Mouse (Mus musculus) central nervous system, embryonic 14 days (tissue): ENCODE measurements around the gene Bpifb9a. TPM values are rescaled to one million over a fixed set of nuclear protein-coding genes. Genes with fewer than 3 reads are reported as not detected.

ENCODE experiments used
- polyA plus RNA-seq: library from polyadenylated mRNA; depleted of rRNA; stranded (reverse); fragments of >200 nt; gene quantifications from 2 replicates; pipeline ENCODE4 v1.2.3, GENCODE M21; 2012; rRNA removed

The Bpifb9a gene
- not detected in 2 replicates for polyA plus RNA-seq

DNA sequence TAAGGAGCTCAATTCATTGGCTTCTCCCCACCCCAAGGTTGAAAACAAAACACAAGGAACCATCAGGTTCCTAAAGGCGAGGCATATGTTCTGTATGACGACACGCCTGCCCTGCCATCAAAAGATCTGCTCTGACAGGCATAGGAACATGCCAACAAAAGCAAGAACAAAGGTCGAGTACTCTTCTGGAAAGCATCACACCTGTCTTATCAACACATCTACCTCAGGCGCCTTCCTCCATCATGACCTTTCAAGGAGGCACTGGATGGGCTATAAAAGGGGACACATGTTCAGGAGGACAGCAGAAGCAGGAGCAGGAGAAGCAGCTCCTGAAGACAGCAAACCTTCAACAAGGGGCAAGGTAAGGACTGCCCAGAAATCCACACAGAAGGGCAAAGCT lies at the start of gene Bpifb9a:
TSS of gene Bpifb9a (plus strand) at position 301 of the 400 bp plus-strand sequence.

DNA sequence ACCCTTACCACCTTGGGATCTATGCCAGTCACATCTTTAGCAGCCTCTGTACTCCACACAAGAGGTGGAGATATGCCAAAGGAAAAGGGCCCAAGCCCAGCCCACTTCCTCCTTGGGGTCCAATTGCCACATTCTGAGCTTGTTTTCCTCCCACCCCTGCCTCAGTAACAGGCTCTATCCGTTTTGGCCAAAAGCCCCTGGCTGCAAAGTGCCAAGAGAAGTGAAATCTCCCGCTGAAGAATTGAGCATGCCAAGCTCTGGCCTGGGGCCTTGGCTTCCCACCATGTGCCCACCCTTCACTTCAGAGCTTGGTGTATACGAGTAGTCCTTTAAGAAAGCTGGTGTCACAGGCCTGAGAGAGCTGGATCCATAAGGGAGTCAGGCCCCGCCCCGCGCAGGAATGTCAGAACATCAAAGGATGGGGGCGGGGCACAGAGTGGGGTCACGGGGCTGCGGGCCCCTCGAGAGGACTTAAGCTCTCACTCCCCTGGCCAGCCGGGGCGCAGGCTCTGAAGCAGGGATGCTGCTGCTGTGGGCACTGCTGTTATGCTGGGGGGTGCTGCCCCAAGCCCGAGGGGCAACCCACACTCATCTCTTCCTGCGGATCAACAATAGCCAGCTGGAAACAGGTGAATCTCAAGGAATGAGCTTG lies 34.3 kb upstream of the Bpifb9a start, which contains the start of gene Bpifb5:
TSS of gene Bpifb5 (plus strand) at position 478 of the 652 bp plus-strand sequence.

DNA sequence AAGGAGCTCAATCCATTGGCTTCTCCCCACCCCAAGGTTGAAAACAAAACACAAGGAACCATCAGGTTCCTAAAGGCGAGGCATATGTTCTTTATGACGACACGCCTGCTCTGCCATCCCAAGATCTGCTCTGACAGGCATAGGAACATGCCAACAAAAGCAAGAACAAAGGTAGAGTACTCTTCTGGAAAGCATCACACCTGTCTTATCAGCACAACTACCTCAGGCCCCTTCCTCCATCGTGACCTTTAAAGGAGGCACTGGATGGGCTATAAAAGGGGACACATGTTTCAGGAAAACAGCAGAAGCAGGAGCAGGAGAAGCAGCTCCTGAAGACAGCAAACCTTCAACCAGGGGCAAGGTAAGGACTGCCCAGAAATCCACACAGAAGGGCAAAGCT lies 49.3 kb downstream of the Bpifb9a start, which contains the start of gene Bpifb9b:
TSS of gene Bpifb9b (plus strand) at position 301 of the 400 bp plus-strand sequence.

Other genes with a start within 250 kb of the Bpifb9a start
- not detected in 2 replicates for gene Bpifa2, start 249.6 kb upstream of the Bpifb9a start, polyA plus RNA-seq
- gene Bpifa3, start 127.5 kb upstream of the Bpifb9a start, polyA plus RNA-seq, result not detected in 2 replicates
- gene Bpifa1, start 115.0 kb upstream of the Bpifb9a start, polyA plus RNA-seq, result 0.36 TPM in 1 of 2 replicates, not detected in the other
- gene Bpifa5, start 95.2 kb upstream of the Bpifb9a start, polyA plus RNA-seq, result not detected in 2 replicates
- gene Bpifb1, start 67.0 kb upstream of the Bpifb9a start, polyA plus RNA-seq, result 0.06 and 0.07 TPM in 2 replicates
- 0.25 and 0.26 TPM in 2 replicates for gene Bpifb5, start 34.1 kb upstream of the Bpifb9a start, polyA plus RNA-seq
- not detected in 2 replicates for gene Bpifb9b, start 49.4 kb downstream of the Bpifb9a start, polyA plus RNA-seq
- gene Cdk5rap1, start 115.2 kb downstream of the Bpifb9a start, polyA plus RNA-seq, result 10.1 and 11.4 TPM in 2 replicates
- gene Snta1, start 150.2 kb downstream of the Bpifb9a start, polyA plus RNA-seq, result 9.7 and 11.4 TPM in 2 replicates
- gene Cbfa2t2, start 178.6 kb downstream of the Bpifb9a start, polyA plus RNA-seq, result 36.5 and 47.4 TPM in 2 replicates